Mouse (Mus musculus): ENCODE data around the gene Dlg4. TPM values are rescaled to one million over a fixed set of nuclear protein-coding genes. Genes with fewer than 3 reads are reported as not detected.

Gene Dlg4
- polyA plus RNA-seq (2014; fragmentation: Illumina TruSeq; extraction: RNeasy Lipid Tissue Mini Kit (QIAGEN cat#74804); ENCODE audit: low read depth, low replicate concordance), result 0.53 TPM

GRCm38 (mm10) chr11:70016669-70017068 lies at the start of gene Dlg4:
Gene Dlg4, plus strand, starts transcription at chr11:70016942.

GRCm38 (mm10) chr11:69981141-69981762 lies 35.5 kb upstream of the Dlg4 start, which contains the start of gene Ctdnep1:
Gene Ctdnep1, plus strand, starts transcription at chr11:69981156.

GRCm38 (mm10) chr11:69982225-69982624 lies 34.5 kb upstream of the Dlg4 start, which contains the start of gene Elp5:
Gene Elp5, minus strand, starts transcription at chr11:69982517.

GRCm38 (mm10) chr11:69990850-69991691 lies 25.7 kb upstream of the Dlg4 start, which contains the start of gene Gabarap:
Gene Gabarap, plus strand, starts transcription at chr11:69991143.

GRCm38 (mm10) chr11:69995391-69995960 lies 21.3 kb upstream of the Dlg4 start, which contains the start of gene Phf23:
Gene Phf23, plus strand, starts transcription at chr11:69995777.

GRCm38 (mm10) chr11:70000396-70000898 lies 16.3 kb upstream of the Dlg4 start, which contains the start of gene Dvl2:
Gene Dvl2, plus strand, starts transcription at chr11:70000595.

GRCm38 (mm10) chr11:70014880-70015558 lies 1.7 kb upstream of the Dlg4 start, which contains the start of gene Acadvl:
Gene Acadvl, minus strand, starts transcription at chr11:70015411.

GRCm38 (mm10) chr11:70053898-70054570 lies 37.3 kb downstream of the Dlg4 start, which contains the start of gene Asgr1:
Gene Asgr1, plus strand, starts transcription at chr11:70054085.

GRCm38 (mm10) chr11:70091986-70092783 lies 75.4 kb downstream of the Dlg4 start, which contains the start of gene Asgr2:
Gene Asgr2, plus strand, starts transcription at chr11:70092644.

Other genes with a start within 250 kb of the Dlg4 start
- gene Chrnb1, start 221.0 kb upstream of the Dlg4 start, polyA plus RNA-seq (2014; fragmentation: Illumina TruSeq; extraction: RNeasy Lipid Tissue Mini Kit (QIAGEN cat#74804); ENCODE audit: low read depth, low replicate concordance), result 3.2 TPM
- gene Fgf11, start 215.1 kb upstream of the Dlg4 start, polyA plus RNA-seq (2014; fragmentation: Illumina TruSeq; extraction: RNeasy Lipid Tissue Mini Kit (QIAGEN cat#74804); ENCODE audit: low read depth, low replicate concordance), result 3.0 TPM
- gene Tmem102, start 211.3 kb upstream of the Dlg4 start, polyA plus RNA-seq (2014; fragmentation: Illumina TruSeq; extraction: RNeasy Lipid Tissue Mini Kit (QIAGEN cat#74804); ENCODE audit: low read depth, low replicate concordance), result 6.4 TPM
- not detected for gene Gm39566, start 201.6 kb upstream of the Dlg4 start, polyA plus RNA-seq (2014; fragmentation: Illumina TruSeq; extraction: RNeasy Lipid Tissue Mini Kit (QIAGEN cat#74804); ENCODE audit: low read depth, low replicate concordance)
- gene Spem2, start 198.5 kb upstream of the Dlg4 start, polyA plus RNA-seq (2014; fragmentation: Illumina TruSeq; extraction: RNeasy Lipid Tissue Mini Kit (QIAGEN cat#74804); ENCODE audit: low read depth, low replicate concordance), result not detected
- not detected for gene Spem1, start 194.8 kb upstream of the Dlg4 start, polyA plus RNA-seq (2014; fragmentation: Illumina TruSeq; extraction: RNeasy Lipid Tissue Mini Kit (QIAGEN cat#74804); ENCODE audit: low read depth, low replicate concordance)
- 0.20 TPM for gene Nlgn2, start 179.2 kb upstream of the Dlg4 start, polyA plus RNA-seq (2014; fragmentation: Illumina TruSeq; extraction: RNeasy Lipid Tissue Mini Kit (QIAGEN cat#74804); ENCODE audit: low read depth, low replicate concordance)
- 42.3 TPM for gene Tmem256, start 178.4 kb upstream of the Dlg4 start, polyA plus RNA-seq (2014; fragmentation: Illumina TruSeq; extraction: RNeasy Lipid Tissue Mini Kit (QIAGEN cat#74804); ENCODE audit: low read depth, low replicate concordance)
- gene Plscr3, start 170.6 kb upstream of the Dlg4 start, polyA plus RNA-seq (2014; fragmentation: Illumina TruSeq; extraction: RNeasy Lipid Tissue Mini Kit (QIAGEN cat#74804); ENCODE audit: low read depth, low replicate concordance), result 0.77 TPM
- gene Tnk1, start 158.2 kb upstream of the Dlg4 start, polyA plus RNA-seq (2014; fragmentation: Illumina TruSeq; extraction: RNeasy Lipid Tissue Mini Kit (QIAGEN cat#74804); ENCODE audit: low read depth, low replicate concordance), result 1.4 TPM
- not detected for gene Tmem95, start 138.9 kb upstream of the Dlg4 start, polyA plus RNA-seq (2014; fragmentation: Illumina TruSeq; extraction: RNeasy Lipid Tissue Mini Kit (QIAGEN cat#74804); ENCODE audit: low read depth, low replicate concordance)
- 2.0 TPM for gene Kctd11, start 135.5 kb upstream of the Dlg4 start, polyA plus RNA-seq (2014; fragmentation: Illumina TruSeq; extraction: RNeasy Lipid Tissue Mini Kit (QIAGEN cat#74804); ENCODE audit: low read depth, low replicate concordance)
- gene Acap1, start 121.4 kb upstream of the Dlg4 start, polyA plus RNA-seq (2014; fragmentation: Illumina TruSeq; extraction: RNeasy Lipid Tissue Mini Kit (QIAGEN cat#74804); ENCODE audit: low read depth, low replicate concordance), result not detected
- 1.1 TPM for gene 2810408A11Rik, start 116.0 kb upstream of the Dlg4 start, polyA plus RNA-seq (2014; fragmentation: Illumina TruSeq; extraction: RNeasy Lipid Tissue Mini Kit (QIAGEN cat#74804); ENCODE audit: low read depth, low replicate concordance)
- gene Neurl4, start 115.9 kb upstream of the Dlg4 start, polyA plus RNA-seq (2014; fragmentation: Illumina TruSeq; extraction: RNeasy Lipid Tissue Mini Kit (QIAGEN cat#74804); ENCODE audit: low read depth, low replicate concordance), result 3.5 TPM
- gene Gps2, start 103.1 kb upstream of the Dlg4 start, polyA plus RNA-seq (2014; fragmentation: Illumina TruSeq; extraction: RNeasy Lipid Tissue Mini Kit (QIAGEN cat#74804); ENCODE audit: low read depth, low replicate concordance), result 15.6 TPM
- gene Eif5a, start 95.0 kb upstream of the Dlg4 start, polyA plus RNA-seq (2014; fragmentation: Illumina TruSeq; extraction: RNeasy Lipid Tissue Mini Kit (QIAGEN cat#74804); ENCODE audit: low read depth, low replicate concordance), result 156 TPM
- 12.8 TPM for gene Ybx2, start 81.1 kb upstream of the Dlg4 start, polyA plus RNA-seq (2014; fragmentation: Illumina TruSeq; extraction: RNeasy Lipid Tissue Mini Kit (QIAGEN cat#74804); ENCODE audit: low read depth, low replicate concordance)
- 1.3 TPM for gene Slc2a4, start 68.8 kb upstream of the Dlg4 start, polyA plus RNA-seq (2014; fragmentation: Illumina TruSeq; extraction: RNeasy Lipid Tissue Mini Kit (QIAGEN cat#74804); ENCODE audit: low read depth, low replicate concordance)
- 10.0 TPM for gene Cldn7, start 52.2 kb upstream of the Dlg4 start, polyA plus RNA-seq (2014; fragmentation: Illumina TruSeq; extraction: RNeasy Lipid Tissue Mini Kit (QIAGEN cat#74804); ENCODE audit: low read depth, low replicate concordance)
- 38.7 TPM for gene Ctdnep1, start 35.8 kb upstream of the Dlg4 start, polyA plus RNA-seq (2014; fragmentation: Illumina TruSeq; extraction: RNeasy Lipid Tissue Mini Kit (QIAGEN cat#74804); ENCODE audit: low read depth, low replicate concordance)
- gene Elp5, start 34.4 kb upstream of the Dlg4 start, polyA plus RNA-seq (2014; fragmentation: Illumina TruSeq; extraction: RNeasy Lipid Tissue Mini Kit (QIAGEN cat#74804); ENCODE audit: low read depth, low replicate concordance), result 8.3 TPM
- gene Gabarap, start 25.8 kb upstream of the Dlg4 start, polyA plus RNA-seq (2014; fragmentation: Illumina TruSeq; extraction: RNeasy Lipid Tissue Mini Kit (QIAGEN cat#74804); ENCODE audit: low read depth, low replicate concordance), result 681 TPM
- 9.9 TPM for gene Phf23, start 21.2 kb upstream of the Dlg4 start, polyA plus RNA-seq (2014; fragmentation: Illumina TruSeq; extraction: RNeasy Lipid Tissue Mini Kit (QIAGEN cat#74804); ENCODE audit: low read depth, low replicate concordance)
- gene Dvl2, start 16.3 kb upstream of the Dlg4 start, polyA plus RNA-seq (2014; fragmentation: Illumina TruSeq; extraction: RNeasy Lipid Tissue Mini Kit (QIAGEN cat#74804); ENCODE audit: low read depth, low replicate concordance), result 0.57 TPM
- gene Acadvl, start 1.5 kb upstream of the Dlg4 start, polyA plus RNA-seq (2014; fragmentation: Illumina TruSeq; extraction: RNeasy Lipid Tissue Mini Kit (QIAGEN cat#74804); ENCODE audit: low read depth, low replicate concordance), result 21.1 TPM
- gene Asgr1, start 37.1 kb downstream of the Dlg4 start, polyA plus RNA-seq (2014; fragmentation: Illumina TruSeq; extraction: RNeasy Lipid Tissue Mini Kit (QIAGEN cat#74804); ENCODE audit: low read depth, low replicate concordance), result not detected
- gene Asgr2, start 75.7 kb downstream of the Dlg4 start, polyA plus RNA-seq (2014; fragmentation: Illumina TruSeq; extraction: RNeasy Lipid Tissue Mini Kit (QIAGEN cat#74804); ENCODE audit: low read depth, low replicate concordance), result not detected
- gene Mgl2, start 113.4 kb downstream of the Dlg4 start, polyA plus RNA-seq (2014; fragmentation: Illumina TruSeq; extraction: RNeasy Lipid Tissue Mini Kit (QIAGEN cat#74804); ENCODE audit: low read depth, low replicate concordance), result 5.1 TPM
- gene Clec10a, start 139.3 kb downstream of the Dlg4 start, polyA plus RNA-seq (2014; fragmentation: Illumina TruSeq; extraction: RNeasy Lipid Tissue Mini Kit (QIAGEN cat#74804); ENCODE audit: low read depth, low replicate concordance), result not detected
- not detected for gene Slc16a11, start 195.8 kb downstream of the Dlg4 start, polyA plus RNA-seq (2014; fragmentation: Illumina TruSeq; extraction: RNeasy Lipid Tissue Mini Kit (QIAGEN cat#74804); ENCODE audit: low read depth, low replicate concordance)
- gene Slc16a13, start 204.1 kb downstream of the Dlg4 start, polyA plus RNA-seq (2014; fragmentation: Illumina TruSeq; extraction: RNeasy Lipid Tissue Mini Kit (QIAGEN cat#74804); ENCODE audit: low read depth, low replicate concordance), result 17.3 TPM
- gene Bcl6b, start 212.9 kb downstream of the Dlg4 start, polyA plus RNA-seq (2014; fragmentation: Illumina TruSeq; extraction: RNeasy Lipid Tissue Mini Kit (QIAGEN cat#74804); ENCODE audit: low read depth, low replicate concordance), result 5.3 TPM
- gene 0610010K14Rik, start 221.0 kb downstream of the Dlg4 start, polyA plus RNA-seq (2014; fragmentation: Illumina TruSeq; extraction: RNeasy Lipid Tissue Mini Kit (QIAGEN cat#74804); ENCODE audit: low read depth, low replicate concordance), result 1.1 TPM
- 1.6 TPM for gene Gm21988, start 222.9 kb downstream of the Dlg4 start, polyA plus RNA-seq (2014; fragmentation: Illumina TruSeq; extraction: RNeasy Lipid Tissue Mini Kit (QIAGEN cat#74804); ENCODE audit: low read depth, low replicate concordance)
- gene Rnasek, start 222.9 kb downstream of the Dlg4 start, polyA plus RNA-seq (2014; fragmentation: Illumina TruSeq; extraction: RNeasy Lipid Tissue Mini Kit (QIAGEN cat#74804); ENCODE audit: low read depth, low replicate concordance), result 57.2 TPM
- gene Alox12, start 238.4 kb downstream of the Dlg4 start, polyA plus RNA-seq (2014; fragmentation: Illumina TruSeq; extraction: RNeasy Lipid Tissue Mini Kit (QIAGEN cat#74804); ENCODE audit: low read depth, low replicate concordance), result 2.0 TPM

Data from kidney, adult 10 weeks (tissue).